Mouse (Mus musculus): ENCODE results near the gene Crcp.

- TF ChIP-seq CTCF (conservative IDR thresholded peaks at IDR 0.05; ENCODE audit: low read length) = no peak
- no peak for TF ChIP-seq POU5F1 (IDR thresholded peaks at IDR 0.05; ENCODE audit: borderline replicate concordance, low read length)
- no peak for TF ChIP-seq NANOG (IDR thresholded peaks at IDR 0.05; ENCODE audit: borderline replicate concordance, low read length)
Observed at GRCm38 (mm10) chr5:130019461-130019860, 9.6 kb upstream of the Crcp start.
